Mouse (Mus musculus): ENCODE results near the gene Slc7a14. TPM values are rescaled to one million over a fixed set of nuclear protein-coding genes. Genes with fewer than 3 reads are reported as not detected.
"Not testable (repeated sequence)": the region's sequence is repeated elsewhere in the genome, so short reads cannot be mapped to it uniquely, and the experiment has no call there.

Gene Slc7a14
- polyA plus RNA-seq (2012; rRNA removed) = 0.03 TPM in 1 of 2 replicates, not detected in the other

- no peak for DNase-seq (ENCODE audit: low read depth)
Observed at GRCm38 (mm10) chr3:31309934-31310787, at the start of gene Slc7a14. TSS of gene Slc7a14 (minus strand) at chr3:31310378.

GRCm38 (mm10) chr3:31346540-31346939 lies 36.4 kb upstream of the Slc7a14 start:
- DNase-seq (ENCODE audit: low read depth) = no peak

DNA sequence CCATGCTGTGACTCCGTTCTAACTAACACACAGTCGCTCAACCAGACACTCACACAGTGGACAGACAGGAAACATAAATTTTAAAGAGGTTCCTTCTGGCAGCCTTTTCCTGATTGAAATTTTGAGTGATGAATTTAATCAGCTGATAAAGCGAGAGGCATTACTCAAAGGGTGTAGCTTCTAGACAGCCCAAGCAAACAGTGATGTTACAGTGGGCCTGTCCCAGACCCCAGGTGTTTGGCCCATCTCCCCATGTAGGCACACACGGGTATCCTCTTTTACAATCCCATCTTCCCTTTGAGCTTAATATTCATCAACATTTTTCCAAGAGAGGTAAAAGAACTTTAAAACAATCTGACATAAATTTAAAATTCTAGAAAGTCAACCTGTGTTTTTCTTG lies 35.6 kb upstream of the Slc7a14 start:
- DNase-seq (ENCODE audit: low read depth) = no peak

- no peak for DNase-seq (ENCODE audit: low read depth)
Observed at GRCm38 (mm10) chr3:31339236-31339635, 29.1 kb upstream of the Slc7a14 start.

DNA sequence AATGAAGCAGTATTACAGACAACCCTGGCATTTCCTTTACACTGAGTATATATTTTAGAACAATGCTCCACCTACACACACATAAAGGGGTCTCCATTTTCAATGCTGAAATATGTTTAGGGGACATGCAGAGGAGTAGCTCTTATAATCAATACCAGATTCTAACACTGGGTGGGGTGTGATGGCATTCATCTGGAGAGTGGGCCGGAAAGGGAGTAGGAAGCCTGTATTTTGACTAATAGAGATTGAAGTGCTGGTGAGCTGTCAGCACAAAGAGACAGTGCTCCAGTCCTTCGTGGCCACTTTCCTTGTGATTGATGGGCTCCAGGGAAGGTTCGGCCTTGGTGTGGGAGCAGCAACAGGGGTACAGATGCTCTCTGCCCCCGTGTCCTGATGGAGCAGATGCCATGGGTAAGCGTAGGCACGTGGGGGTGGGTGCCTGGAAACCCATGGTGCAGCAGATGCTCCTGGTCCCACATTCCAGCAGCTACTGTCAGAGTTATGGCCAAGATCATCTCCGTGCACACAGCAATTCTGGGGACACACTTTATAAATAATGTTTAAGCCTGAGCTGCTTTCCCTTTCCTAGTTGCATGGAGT lies 18.2 kb upstream of the Slc7a14 start:
- no peak for DNase-seq (ENCODE audit: low read depth)

- DNase-seq (ENCODE audit: low read depth) = no peak
Observed at GRCm38 (mm10) chr3:31327791-31328190, 17.6 kb upstream of the Slc7a14 start.

DNA sequence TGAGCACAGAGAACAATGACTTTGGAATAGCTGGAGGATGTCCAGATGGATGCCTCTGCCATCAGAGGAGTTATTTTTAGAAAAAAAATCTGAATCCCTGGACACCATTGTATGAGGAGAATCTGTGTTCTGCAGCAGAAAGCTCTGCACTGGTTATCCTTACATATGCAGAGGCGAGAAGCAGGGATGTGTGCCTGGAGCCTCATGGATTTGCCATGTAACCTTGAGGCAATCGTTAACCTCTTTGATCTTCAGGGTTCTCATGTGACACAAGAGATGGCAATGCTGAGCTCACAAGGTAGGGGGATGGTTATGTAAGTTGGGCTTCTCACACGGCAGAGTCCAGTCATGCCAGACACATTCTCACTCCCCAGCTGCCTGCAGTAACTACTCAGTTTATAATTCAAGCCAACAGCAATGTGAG lies 14.1 kb upstream of the Slc7a14 start:
- no peak for DNase-seq (ENCODE audit: low read depth)

GRCm38 (mm10) chr3:31309371-31309933 lies 726 bp downstream of the Slc7a14 start:
- no peak for DNase-seq (ENCODE audit: low read depth)

DNA sequence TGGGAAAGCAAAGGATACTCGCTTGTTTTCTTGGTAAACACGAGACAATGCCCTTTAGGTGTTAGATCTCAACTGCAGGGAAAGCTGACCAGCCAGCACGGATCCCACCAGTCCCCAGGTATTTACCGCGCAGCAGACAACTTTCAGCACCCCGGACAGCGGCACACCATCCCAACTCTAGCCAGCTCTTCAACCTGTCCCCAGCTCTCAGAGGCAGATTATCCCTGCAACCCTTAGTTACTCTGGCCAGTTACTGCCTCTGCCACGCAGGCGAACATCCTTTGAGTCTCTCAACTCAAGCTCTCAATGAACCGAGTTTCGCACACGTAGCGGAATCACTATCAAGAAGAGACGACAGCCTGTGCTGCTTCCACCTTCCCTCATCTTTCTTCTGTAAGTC lies 1.3 kb downstream of the Slc7a14 start:
- no peak for DNase-seq (ENCODE audit: low read depth)

DNA sequence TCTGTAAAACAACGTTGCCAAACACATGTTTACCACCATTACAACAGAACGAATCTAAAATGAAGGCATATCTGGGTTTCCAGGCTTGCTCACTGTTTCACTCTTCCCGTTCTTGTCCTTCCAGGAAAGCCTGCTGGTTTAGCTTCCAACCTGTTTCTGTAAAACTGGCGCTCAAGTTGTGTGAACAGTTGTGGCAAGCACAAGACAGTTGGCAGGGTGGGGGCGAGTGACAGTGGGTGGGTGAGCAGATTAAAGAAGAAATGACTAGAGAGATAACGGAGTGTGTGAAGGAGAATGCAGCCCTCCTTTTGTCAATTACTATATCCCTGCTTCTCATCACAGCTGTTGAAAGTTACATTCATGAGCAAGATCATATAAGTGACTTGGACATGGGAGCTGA lies 2.2 kb downstream of the Slc7a14 start:
- DNase-seq (ENCODE audit: low read depth) = no peak

DNA sequence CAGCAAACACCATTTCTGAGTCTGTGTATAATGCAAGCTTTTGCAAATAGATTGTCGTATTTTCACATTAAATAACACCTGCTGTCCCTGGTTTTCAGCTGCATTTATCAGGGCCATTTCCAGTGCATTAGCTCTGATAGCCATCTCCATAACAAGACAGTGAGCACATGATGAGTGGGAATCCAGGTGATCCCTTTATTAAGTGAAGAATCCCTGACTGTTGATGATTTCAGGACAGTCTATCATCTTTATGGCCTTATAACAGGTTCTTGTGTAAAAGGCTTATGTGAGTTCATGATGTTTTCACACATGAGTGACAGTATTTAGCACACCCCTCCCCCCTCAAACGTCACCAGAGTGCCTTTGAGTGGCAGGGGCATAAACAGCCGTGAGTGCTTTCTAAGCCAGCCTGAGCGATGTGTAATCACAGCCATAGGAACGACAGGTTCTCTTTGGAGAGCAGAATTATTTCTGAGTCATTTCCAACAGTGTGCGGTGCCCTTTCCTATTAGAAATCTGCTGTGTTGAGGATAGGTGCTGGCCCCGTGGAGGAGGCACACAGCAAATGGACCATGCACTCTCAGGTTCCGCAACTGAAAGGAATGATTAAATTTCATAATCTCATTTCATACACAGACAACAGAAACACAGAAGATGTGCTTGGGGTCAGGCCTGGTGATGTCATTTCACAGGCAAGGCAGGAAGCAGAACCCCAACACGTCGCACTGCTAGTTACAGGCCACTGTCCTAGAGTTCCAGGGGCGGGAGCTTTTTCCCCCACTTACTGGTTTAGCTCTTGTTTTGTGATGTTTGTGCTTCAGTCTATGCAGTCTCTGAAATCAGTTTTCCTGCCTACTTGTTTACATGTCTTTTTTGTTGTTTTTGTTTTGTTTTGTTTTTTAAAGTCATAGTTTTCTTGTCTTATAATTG lies 18.2 kb downstream of the Slc7a14 start:
- no peak for DNase-seq (ENCODE audit: low read depth)

GRCm38 (mm10) chr3:31287421-31287948 lies 22.7 kb downstream of the Slc7a14 start:
- no peak for DNase-seq (ENCODE audit: low read depth)

GRCm38 (mm10) chr3:31281116-31281515 lies 29.1 kb downstream of the Slc7a14 start:
- no peak for DNase-seq (ENCODE audit: low read depth)

DNA sequence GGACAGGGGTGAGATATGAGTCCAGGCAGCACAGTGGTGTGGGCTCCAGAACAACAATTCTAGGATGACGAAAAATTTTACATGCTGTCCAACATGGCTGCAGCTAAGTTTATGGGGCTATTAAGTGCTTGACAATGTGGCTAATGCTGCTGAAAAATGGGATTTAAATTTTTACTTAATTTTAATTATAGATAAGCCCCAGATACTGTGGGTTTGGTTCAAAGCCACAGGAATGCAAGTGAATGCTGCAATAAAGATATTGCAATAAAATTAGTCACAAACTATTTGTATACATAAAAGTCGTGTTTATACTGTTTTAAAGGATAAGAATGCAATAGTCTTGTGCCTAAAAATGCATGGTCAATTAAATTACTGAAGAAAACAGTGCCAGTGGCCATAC lies 35.3 kb downstream of the Slc7a14 start:
- DNase-seq (ENCODE audit: low read depth) = no peak

DNA sequence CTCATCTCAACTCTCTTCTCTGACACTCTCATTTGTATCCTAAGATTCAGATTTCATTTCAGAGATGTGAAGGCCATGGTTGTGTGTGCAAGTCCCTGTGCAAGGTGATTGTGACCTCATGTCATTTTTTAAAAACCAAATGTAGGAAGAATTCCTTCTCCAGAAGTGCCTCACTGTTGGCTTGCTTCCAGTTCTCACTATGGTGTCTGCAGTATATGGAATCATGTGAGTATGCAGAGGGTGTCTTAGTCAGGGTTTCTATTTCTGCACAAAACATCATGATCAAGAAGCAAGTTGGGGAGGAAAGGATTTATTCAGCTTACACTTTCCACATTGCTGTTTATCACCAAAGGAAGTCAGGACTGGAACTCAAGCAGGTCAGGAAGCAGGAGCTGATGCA lies 36.9 kb downstream of the Slc7a14 start:
- not testable (repeated sequence) for DNase-seq (ENCODE audit: low read depth)

DNA sequence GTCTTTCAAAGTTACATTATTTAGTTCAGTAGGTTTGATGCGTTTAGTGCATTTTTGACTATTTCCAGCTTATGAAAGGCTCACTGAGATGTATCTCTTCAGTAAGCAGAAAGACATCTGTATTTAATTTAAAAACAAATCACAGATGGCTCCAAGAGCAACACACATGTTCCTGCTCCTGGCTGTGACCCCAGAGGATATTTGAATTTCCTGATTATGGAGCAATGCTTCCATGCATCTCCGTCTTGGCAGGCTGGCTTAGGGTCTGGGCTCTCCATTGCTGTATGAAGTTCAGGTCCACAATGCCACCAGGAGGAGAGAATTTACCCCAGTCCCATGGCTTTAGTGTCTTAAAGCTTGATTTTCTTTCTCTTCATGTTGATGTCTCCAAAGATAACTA lies 37.5 kb downstream of the Slc7a14 start:
- no peak for DNase-seq (ENCODE audit: low read depth)

DNA sequence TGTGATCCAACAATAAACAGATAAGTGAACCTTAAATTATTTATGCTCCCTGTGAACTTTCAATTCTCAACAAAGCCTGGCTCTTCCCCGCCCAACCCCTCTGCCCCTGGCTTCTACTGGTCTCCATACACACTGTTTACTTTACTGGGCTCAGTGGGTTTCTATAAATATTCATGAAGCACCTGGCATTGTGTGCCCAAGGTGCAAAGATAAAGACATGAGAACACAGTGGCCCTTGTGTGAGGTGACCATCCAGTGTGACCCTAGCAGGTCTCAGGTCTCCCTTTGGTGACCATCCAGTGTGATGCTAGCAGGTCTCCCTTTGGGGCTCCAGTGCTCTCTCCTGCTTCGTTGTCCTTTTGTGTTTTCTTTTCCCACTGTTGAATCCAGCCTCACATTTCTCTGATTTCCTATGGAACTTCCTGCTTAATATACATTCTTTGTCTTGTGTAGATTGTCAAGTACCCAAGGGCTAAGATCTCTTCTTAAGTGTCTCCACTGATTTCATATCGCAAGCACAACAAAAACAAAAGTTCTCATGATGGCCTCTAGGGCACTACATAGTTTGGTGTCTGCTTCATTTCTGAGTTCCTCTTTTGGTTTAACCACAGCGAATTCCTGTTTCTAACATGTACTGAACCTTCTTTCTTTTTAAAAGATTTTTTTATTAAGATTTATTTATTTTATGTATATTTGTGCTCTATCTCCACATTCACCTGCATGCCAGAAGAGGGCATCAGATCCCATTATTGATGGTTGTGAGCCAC lies 40.4 kb downstream of the Slc7a14 start:
- DNase-seq (ENCODE audit: low read depth) = no peak

GRCm38 (mm10) chr3:31267921-31268320 lies 42.3 kb downstream of the Slc7a14 start:
- no peak for DNase-seq (ENCODE audit: low read depth)

GRCm38 (mm10) chr3:31266941-31267340 lies 43.2 kb downstream of the Slc7a14 start:
- no peak for DNase-seq (ENCODE audit: low read depth)

DNA sequence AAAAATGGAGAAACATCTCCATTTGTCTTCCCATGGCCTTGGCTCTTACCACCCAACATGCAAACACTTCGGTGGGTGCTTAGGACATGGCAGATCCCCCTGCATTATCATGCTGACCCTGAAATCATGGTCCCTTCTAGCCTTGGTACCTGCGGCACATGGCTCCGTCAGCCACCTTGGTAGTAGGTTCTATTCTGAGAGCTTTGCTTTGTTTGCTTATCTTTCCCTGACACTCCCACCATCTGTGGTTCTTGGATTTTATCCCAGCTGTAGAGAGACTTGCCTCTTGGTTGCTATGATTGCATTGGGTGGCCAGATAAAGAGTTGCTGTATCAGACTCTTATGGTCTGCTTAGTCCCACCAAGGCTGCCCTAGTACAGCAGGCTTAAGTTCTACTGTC lies 46.6 kb downstream of the Slc7a14 start:
- DNase-seq (ENCODE audit: low read depth) = no peak
